Mouse (Mus musculus): Measurements from ENCODE around the gene Ky.
A peak's percentile ranks its signal among the peaks of the same experiment; 100 is the strongest.

Gene Ky

GRCm38 (mm10) chr9:102505700-102506585, at the start of gene Ky:
Gene Ky, plus strand, starts transcription at chr9:102505750.
- DNase-seq, result no peak

- no peak for DNase-seq
Measured at GRCm38 (mm10) chr9:102462251-102462650, 43.3 kb upstream of the Ky start.

DNA sequence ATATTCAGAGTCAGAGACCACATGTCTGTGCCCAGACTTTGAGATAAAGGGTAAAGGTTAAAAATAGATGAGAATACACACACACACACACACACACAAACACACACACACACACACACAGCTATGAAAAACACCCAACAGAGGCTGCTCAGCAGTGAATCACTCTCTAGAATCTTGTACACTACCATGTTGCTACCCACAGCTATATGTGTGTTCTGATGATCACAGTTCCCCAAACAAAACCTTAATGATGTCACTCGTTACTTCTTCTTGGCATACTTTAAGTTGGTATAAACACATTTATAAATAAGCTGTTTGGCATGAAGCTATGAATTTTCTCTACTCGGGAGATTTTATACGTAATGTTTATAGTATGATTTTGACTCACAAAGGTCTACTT, 40.5 kb upstream of the Ky start:
- DNase-seq, result no peak

- no peak for DNase-seq
Measured at GRCm38 (mm10) chr9:102465726-102466125, 39.8 kb upstream of the Ky start.

DNA sequence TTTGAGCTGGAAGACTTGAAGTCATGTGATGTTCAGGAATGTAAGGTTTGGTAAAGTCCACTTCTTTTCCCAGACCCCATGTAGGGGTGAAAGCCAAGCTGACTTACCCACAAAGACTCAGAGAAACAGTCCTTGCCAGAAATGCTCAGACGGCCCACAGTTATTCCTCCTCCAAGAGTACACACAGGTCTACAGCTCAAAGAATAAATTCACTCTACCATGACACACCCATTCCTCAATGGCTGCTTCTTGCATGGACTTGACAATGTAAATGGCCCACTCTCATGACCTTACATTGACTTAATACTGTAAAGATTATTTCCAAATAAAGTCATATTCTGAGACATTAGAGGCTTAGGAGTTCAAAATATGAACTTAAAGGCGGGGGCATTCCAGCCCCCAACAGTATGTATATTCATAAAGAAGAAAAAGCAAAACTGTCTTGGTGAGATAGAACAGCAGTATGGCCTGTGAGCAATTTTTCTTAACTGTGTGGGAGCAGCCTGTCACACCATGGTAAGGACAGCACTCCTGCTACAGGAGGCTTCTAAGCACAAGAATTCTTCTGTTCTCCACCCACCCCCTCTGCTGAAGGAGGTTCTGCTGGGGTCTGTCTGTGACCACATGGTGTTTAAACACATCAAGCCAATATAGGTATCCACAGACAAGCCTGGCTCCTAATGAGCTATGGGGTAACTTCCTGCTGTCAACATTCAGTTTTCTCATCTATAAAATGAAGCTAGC, 35.3 kb upstream of the Ky start:
- no peak for DNase-seq

GRCm38 (mm10) chr9:102477767-102478450, 27.6 kb upstream of the Ky start:
- no peak for DNase-seq

DNA sequence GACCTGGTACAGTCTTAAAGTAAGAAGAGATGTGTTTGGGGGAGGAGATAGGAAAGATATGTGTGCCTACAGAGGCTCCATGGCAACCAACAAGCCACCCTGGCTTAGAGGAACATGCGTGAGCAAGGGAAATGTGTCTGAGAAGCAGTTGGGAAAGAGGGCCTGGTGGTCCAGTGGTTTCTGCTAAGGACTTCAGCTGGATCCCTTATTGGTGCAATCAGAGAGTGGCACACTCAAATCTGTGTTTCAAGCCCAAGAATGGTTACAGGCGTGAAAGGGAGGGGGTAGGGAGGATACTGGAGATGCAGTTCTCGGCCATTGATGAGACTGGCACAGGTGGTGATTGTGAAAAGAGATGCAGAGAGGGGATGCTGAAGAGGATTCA, 27.1 kb upstream of the Ky start:
- no peak for DNase-seq

DNA sequence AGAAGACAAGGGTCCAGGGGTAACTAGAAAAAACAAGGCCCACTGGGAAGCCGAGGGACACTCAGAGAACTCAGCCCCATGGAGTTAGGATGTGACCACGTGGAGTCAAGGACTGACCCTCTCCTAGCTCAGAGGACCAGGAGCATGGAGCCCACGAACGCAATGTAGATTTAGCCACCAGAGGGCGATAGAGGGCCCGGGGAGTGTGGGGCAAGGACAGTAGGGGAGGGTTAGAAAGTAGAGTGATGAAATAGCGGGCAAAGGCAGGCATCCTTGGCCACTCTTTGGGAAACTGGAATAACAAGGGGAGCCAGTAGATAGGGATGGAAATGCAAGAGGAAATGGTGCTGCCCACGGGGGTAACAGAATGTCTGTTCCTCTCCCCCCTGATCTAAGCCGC, 26.5 kb upstream of the Ky start:
- DNase-seq, result peak; percentile 10

- no peak for DNase-seq
Measured at GRCm38 (mm10) chr9:102492031-102492795, 13.3 kb upstream of the Ky start.

GRCm38 (mm10) chr9:102493044-102493443, 12.5 kb upstream of the Ky start:
- DNase-seq, result no peak

- no peak for DNase-seq
Measured at GRCm38 (mm10) chr9:102493916-102494315, 11.6 kb upstream of the Ky start.

DNA sequence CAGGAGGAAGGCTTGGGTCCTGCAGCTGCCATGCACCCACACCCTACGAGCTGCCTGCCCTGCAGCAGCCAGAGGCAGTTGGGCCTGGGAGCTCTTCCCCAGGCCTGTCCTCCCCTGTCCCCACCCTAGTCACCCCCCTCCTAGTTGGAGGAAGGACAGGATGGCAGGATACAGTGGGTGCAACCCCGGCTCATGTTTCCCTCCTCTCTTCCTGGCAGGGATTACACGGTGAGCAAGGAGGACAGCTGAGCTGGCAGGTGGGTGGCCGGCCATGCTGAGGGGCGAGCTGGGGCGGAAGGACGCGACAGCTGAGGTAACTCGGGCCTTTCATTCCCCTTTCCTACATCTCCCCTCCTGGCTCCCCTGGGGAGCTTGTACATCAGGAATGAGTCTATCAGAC, 11.1 kb upstream of the Ky start:
- no peak for DNase-seq

GRCm38 (mm10) chr9:102495266-102495665, 10.3 kb upstream of the Ky start:
- no peak for DNase-seq

DNA sequence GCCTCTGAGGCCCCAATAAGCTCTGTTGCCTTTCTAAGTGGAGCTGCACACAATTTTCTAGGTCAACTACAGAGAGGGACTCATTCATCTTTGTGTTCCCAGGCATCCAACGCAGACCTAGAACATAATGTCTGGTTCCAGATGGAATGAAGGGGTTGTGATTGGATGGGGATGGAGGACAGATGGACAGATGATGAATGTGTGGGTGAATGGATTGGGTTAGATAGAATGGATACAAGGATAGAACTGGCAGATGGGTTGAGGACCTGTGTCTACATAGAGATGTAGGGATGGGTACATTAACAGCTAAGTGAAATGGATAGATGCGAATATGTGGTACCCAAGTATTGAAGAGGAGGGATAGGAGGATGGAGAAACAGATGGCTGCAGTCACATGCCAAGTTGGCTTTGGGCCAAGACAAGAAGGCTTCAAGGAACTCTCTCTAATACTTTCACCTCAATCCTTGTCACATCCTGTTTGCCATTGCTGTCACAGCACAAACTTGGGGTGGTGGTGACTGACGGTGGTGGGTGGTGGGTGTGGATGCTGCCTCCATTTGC, 9.0 kb upstream of the Ky start:
- DNase-seq, result no peak

DNA sequence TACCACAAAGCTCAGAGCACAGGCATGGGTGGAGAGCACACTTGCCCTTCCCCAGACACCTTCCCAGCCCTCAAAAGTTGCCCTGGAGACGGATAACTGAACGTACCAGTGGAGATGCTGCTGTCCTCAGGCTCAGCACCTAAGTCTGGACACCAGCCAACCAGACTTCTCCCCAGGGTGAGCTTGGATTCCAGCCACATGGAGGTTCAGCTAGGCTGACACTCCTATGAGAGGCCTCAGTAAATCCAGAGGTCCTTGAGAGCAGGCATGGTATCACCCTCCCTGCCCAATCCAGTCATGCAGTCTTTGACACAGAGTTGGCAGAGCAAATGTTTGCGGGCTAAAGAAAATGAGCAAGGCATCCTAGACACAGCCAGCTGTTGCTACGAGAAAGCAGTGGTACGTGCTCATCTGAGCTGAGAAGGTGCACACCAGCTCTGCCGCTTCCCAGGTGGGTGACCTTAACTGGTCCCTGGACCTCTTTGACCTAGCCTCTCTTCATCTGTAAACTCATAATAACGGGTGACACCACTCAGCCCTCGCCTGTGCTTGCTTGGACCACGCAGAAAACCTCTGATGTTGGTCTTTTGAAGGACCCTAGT, 8.4 kb upstream of the Ky start:
- DNase-seq, result peak; percentile 17

GRCm38 (mm10) chr9:102497833-102498430, 7.6 kb upstream of the Ky start:
- DNase-seq, result no peak

DNA sequence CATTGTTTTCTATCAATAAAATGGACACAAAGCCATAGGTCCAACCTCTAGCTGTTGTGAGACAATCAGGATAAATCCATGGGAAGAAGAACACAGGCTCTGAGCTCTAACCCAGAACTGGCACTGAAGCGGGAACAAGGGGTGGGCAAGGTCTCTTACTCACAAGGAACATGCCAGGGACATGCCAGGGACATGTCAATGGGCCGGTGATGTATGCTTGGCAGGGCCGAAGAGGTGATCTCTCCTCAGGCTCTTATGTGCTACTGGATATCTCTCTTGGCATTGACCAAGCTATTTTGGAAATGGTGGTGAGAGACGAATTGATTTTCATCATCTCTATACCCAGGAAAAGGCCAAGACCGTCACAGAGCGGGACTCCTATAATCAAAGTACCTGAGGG, 6.8 kb upstream of the Ky start:
- no peak for DNase-seq

DNA sequence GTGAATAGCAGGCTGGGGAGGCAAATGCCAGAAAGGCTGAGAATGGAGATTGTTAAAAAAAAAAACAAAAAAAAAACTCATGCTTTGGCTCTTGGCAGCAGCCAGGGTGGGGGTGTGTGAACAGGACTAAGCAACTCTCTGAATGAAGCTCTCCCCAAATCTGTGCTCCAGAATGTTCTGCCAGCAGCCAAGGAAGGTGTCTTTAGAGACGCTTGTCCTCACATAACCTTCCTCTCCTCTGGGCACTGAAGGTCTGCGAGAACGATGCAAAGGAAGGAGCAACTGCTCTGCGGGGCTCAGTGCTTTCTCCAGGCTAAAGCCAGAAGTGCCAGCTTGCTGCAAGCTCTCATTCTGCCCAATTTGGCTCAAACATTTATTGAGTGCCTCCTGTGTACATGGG, 6.3 kb upstream of the Ky start:
- DNase-seq, result no peak

- peak; percentile 10 for DNase-seq
Measured at GRCm38 (mm10) chr9:102499746-102500145, 5.8 kb upstream of the Ky start.

DNA sequence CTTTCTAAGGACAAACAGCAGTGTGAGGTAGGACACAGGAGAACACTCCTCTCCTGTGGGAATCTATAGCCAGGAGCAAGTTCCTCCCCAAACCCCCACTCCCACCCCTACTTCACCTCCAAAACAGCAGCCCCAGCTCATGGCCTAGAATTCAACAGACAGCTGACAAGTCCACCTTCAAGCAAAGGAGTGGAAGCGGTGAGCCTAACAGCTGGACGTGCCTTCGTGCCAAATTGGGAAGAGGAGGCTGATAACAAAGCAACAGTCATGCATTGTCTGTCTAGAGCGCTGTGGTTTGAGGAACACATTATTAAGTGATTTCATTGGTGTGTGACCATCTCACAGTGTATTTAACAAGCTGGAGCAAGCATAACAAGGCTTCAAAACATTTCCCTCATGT, 4.4 kb upstream of the Ky start:
- DNase-seq, result no peak

GRCm38 (mm10) chr9:102502015-102502633, 3.4 kb upstream of the Ky start:
- DNase-seq, result no peak

All from kidney, adult 9 months (tissue).